Mouse (Mus musculus) layer of hippocampus, adult 9-11 months (tissue): ENCODE measurements around the gene Plpp3.
"Not testable (repeated sequence)": the region's sequence is repeated elsewhere in the genome, so short reads cannot be mapped to it uniquely, and the experiment has no call there.

Experiments
- DNase-seq: peaks from one replicate; pipeline ENCODE4 v3.0.0; 2022

Plpp3 gene

GRCm38 (mm10) chr4:105262358-105262757 lies 105.2 kb downstream of the Plpp3 start:
- no peak for DNase-seq

GRCm38 (mm10) chr4:105263600-105263999 lies 106.5 kb downstream of the Plpp3 start:
- peak; percentile 4 for DNase-seq

- DNase-seq = no peak
Measured at GRCm38 (mm10) chr4:105265041-105265440, 107.9 kb downstream of the Plpp3 start.

GRCm38 (mm10) chr4:105265678-105266077 lies 108.5 kb downstream of the Plpp3 start:
- no peak for DNase-seq

- no peak for DNase-seq
Measured at GRCm38 (mm10) chr4:105268202-105268730, 111.1 kb downstream of the Plpp3 start.

GRCm38 (mm10) chr4:105269398-105269797 lies 112.3 kb downstream of the Plpp3 start:
- DNase-seq = not testable (repeated sequence)

- no peak for DNase-seq
Measured at GRCm38 (mm10) chr4:105271166-105271565, 114.0 kb downstream of the Plpp3 start.

- DNase-seq = no peak
Measured at GRCm38 (mm10) chr4:105273034-105273433, 115.9 kb downstream of the Plpp3 start.

GRCm38 (mm10) chr4:105273486-105273885 lies 116.3 kb downstream of the Plpp3 start:
- no peak for DNase-seq

- DNase-seq = no peak
Measured at GRCm38 (mm10) chr4:105275616-105276015, 118.5 kb downstream of the Plpp3 start.

GRCm38 (mm10) chr4:105276062-105276795 lies 119.1 kb downstream of the Plpp3 start:
- no peak for DNase-seq

GRCm38 (mm10) chr4:105278161-105278560 lies 121.0 kb downstream of the Plpp3 start:
- no peak for DNase-seq

GRCm38 (mm10) chr4:105278571-105279410 lies 121.6 kb downstream of the Plpp3 start:
- DNase-seq = no peak

- DNase-seq = no peak
Measured at GRCm38 (mm10) chr4:105279806-105280205, 122.7 kb downstream of the Plpp3 start.

GRCm38 (mm10) chr4:105281751-105282231 lies 124.6 kb downstream of the Plpp3 start:
- DNase-seq = peak; percentile 5
